Mouse (Mus musculus) G1E (cell line): Measurements from ENCODE around the gene Fbxw11. TPM values are rescaled to one million over a fixed set of nuclear protein-coding genes. Genes with fewer than 3 reads are reported as not detected.

Source experiments
- ATAC-seq: 2 replicates; pipeline ENCODE4 v1.8.0; 2016; ENCODE audit warnings: mild to moderate bottlenecking; ENCODE audit not compliant: insufficient number of reproducible peaks, poor library complexity, low FRiP score, severe bottlenecking; ENCODE audit errors: extremely low read depth
- DNase-seq: peaks from one replicate; pipeline ENCODE4 v3.0.0; 2012; ENCODE audit warnings: low spot score
- H3K27me3 ChIP-seq: 2 replicates; pipeline ENCODE4 v1.6.1; 2012; ENCODE audit warnings: mild to moderate bottlenecking, low read length, inconsistent platforms; ENCODE audit not compliant: insufficient read depth
- H3K36me3 ChIP-seq: replicated peaks from 2 replicates; pipeline ENCODE3; 2012; ENCODE audit warnings: mild to moderate bottlenecking, inconsistent platforms
- H3K4me1 ChIP-seq: 2 replicates; pipeline ENCODE4 v1.6.1; 2012; ENCODE audit warnings: low read depth, low read length, inconsistent platforms, mixed read lengths; ENCODE audit not compliant: insufficient read depth
- H3K4me3 ChIP-seq: 2 replicates; pipeline ENCODE4 v1.5.1; 2012; ENCODE audit warnings: low read depth, mild to moderate bottlenecking, inconsistent platforms, low read length, moderate library complexity, mixed read lengths
- H3K9me3 ChIP-seq: replicated peaks from 2 replicates; pipeline ENCODE4 v1.6.1; 2012; ENCODE audit warnings: inconsistent platforms
- CTCF ChIP-seq: IDR thresholded peaks from 2 replicates; pipeline ENCODE4 v1.5.1; 2012; ENCODE audit warnings: low read depth, low read length, inconsistent platforms, mixed read lengths
- GATA1 ChIP-seq: IDR thresholded peaks from 2 replicates; pipeline ENCODE4 v1.6.1; 2012; ENCODE audit warnings: borderline replicate concordance, low read length, inconsistent platforms, mixed read lengths
- GATA2 ChIP-seq: IDR thresholded peaks from 2 replicates; pipeline ENCODE4 v1.6.1; 2012; ENCODE audit warnings: low read depth, low read length, inconsistent platforms, borderline replicate concordance
- POLR2AphosphoS5 ChIP-seq: IDR thresholded peaks from 2 replicates; pipeline ENCODE4 v1.6.1; 2012; ENCODE audit warnings: low read depth, low read length, inconsistent platforms; ENCODE audit not compliant: insufficient replicate concordance
- TAL1 ChIP-seq: conservative IDR thresholded peaks from 2 replicates; pipeline ENCODE4 v1.6.1; 2012; ENCODE audit warnings: low read depth, low read length, inconsistent platforms, mixed read lengths
- polyA plus RNA-seq: library from polyadenylated mRNA; stranded (reverse); fragments of >175 nt; gene quantifications from 2 replicates; pipeline ENCODE4 v1.2.3, GENCODE M21; 2012
- total RNA-seq, 2 experiments: library from RNA; stranded (forward) in 1 of 2; stranded (reverse) in 1 of 2; fragments of 200-1000 nt in 1 of 2; fragments of >200 nt in 1 of 2; fragmentation: Nextera tagmentation in 1 of 2; gene quantifications; 2 replicates each; pipeline ENCODE4 v1.2.3; 2014 to 2017

Fbxw11 gene
- total and polyA plus RNA-seq, 3 experiments, result 16.9 to 53.7 (median 39.8) TPM

DNA sequence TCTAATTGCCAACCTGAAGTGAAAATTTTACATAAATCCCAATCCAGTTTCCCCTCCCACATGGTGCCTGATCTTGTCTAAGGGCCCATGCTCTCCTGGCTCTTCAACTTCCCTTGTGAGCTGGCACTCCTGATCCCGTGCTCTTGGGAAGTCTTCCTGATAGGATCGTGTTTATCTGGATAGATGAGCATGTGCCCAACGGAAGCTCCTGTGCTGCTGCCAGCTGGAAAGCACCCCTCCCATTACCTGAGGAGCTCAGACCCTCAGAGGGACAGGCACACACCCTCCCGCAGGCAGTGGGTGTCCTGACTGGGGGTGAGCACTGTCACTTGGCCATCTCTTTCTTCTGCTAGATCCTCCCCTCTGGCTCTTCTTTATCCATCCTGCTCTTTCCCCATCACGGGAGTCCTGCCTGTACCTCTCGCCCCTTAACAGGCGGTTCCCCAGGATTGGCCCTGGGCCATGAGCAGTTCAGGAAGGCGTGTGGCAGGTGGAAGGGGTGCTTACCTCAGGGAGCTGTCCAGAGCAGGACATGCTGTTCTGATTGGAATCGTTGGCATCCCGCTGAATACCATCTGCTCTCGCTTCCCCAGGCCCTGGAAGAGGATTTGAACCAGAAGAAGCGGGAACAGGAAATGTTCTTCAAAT lies 20.6 kb upstream of the Fbxw11 start:
- H3K4me1 ChIP-seq, result peaks cover 19% of the 10 kb centered on the region
- no peaks in the 10 kb centered on the region for H3K9me3 ChIP-seq
- TF ChIP-seq CTCF, result no peak
- H3K4me3 ChIP-seq, result no peak overlapping the region
- no peak for DNase-seq
- H3K36me3 ChIP-seq, result peaks cover 58% of the 10 kb centered on the region
- peaks cover 7% of the 10 kb centered on the region; the same call in 1 of the 2 replicates for H3K27me3 ChIP-seq
- ATAC-seq, result no peak

DNA sequence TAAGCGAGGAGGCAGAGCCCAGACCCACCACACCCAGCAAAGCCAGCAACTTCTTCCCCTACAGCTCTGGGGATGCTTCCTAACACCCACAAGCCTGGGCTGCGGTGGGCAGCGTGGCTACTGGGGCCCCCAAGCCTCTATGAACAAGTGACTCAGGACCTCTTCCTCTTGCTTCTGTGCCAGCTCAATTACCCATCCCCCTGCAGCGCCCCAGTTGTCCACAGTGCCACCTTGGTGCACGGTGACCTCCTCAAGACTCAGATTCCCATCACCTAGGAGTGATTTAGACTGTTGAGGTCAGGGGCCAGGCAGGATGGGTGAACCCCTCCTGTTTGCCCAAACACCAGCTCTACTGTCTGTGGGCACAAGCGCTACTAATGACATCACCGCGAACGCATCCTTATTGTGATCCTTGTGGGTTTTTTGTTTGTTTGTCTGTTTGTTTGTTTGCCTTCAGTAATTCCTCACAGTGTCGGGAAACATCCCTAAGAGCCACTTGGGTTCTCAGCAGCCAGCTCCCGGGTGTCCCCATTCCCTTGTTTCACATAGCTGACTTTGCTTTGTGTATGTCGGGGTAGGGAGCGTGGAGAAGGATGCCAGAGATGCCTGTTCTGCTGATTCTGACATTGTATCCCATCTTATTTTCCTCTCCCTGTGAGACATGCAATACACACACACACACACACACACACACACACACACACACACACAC lies 19.9 kb upstream of the Fbxw11 start:
- no peak for TF ChIP-seq GATA2
- TF ChIP-seq CTCF, result no peak
- H3K36me3 ChIP-seq, result peaks cover 53% of the 10 kb centered on the region
- no peak overlapping the region for H3K4me3 ChIP-seq
- H3K9me3 ChIP-seq, result no peaks in the 10 kb centered on the region
- H3K27me3 ChIP-seq, result peaks cover 13% of the 10 kb centered on the region
- ATAC-seq (no peak), DNase-seq (no peak)
- H3K4me1 ChIP-seq, result peaks cover 19% of the 10 kb centered on the region

DNA sequence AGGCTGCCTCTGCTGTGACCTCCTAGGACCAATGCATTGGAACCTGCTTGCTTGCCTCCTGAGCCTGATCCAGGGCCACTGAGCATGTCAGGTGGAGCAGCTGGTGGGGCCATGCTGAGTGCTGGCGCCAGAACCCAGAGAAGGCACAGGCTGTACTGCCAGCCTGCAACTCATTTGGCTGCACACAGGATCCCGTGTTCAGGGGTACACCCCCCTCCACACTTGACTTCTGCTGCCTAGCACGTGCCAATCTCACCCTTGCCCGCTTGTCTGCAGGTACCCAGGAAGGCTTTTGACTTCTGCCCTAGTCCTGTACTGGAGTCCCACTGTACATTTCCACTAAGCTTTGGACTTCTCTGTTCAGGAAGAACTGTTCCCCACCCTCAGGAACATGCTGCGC lies 19.3 kb upstream of the Fbxw11 start:
- peaks cover 47% of the 10 kb centered on the region for H3K36me3 ChIP-seq
- no peak for ATAC-seq
- DNase-seq, result no peak

DNA sequence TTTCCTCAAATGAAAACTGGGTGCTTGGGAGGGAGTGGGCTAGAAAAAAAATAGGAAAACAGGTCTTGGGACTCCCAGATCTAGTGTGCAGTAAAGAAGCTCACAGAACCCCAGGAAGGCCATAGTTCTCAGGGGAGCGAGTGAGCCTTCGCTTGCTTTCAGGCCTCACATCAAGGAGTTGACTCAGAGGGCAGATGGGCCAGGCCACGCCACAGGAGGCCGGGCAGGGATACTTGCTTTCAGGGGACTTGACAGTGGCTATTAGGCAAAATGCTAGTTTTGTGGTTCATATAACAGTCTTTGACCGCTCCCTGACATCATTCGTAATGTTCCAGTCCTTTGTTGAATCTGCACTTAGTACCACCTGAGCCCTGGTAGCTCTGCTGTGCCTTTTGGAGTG lies 18.6 kb upstream of the Fbxw11 start:
- no peak for ATAC-seq
- Histone ChIP-seq H3K4me3 (no peak overlapping the region), H3K4me1 (peaks cover 30% of the 10 kb centered on the region), H3K9me3 (no peaks in the 10 kb centered on the region), H3K27me3 (peaks cover 23% of the 10 kb centered on the region), H3K36me3 (peaks cover 42% of the 10 kb centered on the region)
- no peak for DNase-seq
- TF ChIP-seq CTCF (no peak), TAL1 (no peak), POLR2AphosphoS5 (no peak), GATA2 (no peak), GATA1 (no peak)

More for the DNA sequence above, 19.3 kb upstream of the Fbxw11 start:
- Histone ChIP-seq H3K4me3 (no peak overlapping the region), H3K4me1 (peaks cover 25% of the 10 kb centered on the region), H3K9me3 (no peaks in the 10 kb centered on the region), H3K27me3 (peaks cover 19% of the 10 kb centered on the region)
- TF ChIP-seq GATA2 (no peak), TAL1 (no peak), GATA1 (no peak), POLR2AphosphoS5 (no peak), CTCF (no peak)

DNA sequence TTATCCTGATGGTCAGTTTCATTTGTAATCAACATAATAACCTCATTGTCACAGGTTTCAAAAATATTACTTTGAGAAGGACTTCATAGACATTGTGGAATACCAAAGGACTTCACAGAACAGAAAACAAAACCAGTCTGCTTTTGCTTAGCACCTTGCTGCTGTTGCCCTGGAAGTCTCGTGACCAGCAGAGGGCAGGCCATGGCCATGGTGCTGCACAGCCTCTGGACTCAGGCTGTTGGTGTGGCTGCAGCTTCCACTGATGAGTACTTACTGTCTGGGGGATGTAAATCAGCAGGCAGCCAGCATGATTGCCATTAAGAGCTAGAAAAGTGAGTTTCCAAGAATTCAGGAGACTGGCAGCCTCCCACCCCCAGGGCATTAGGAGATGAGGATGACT lies 16.8 kb upstream of the Fbxw11 start:
- H3K4me1 ChIP-seq, result peaks cover 22% of the 10 kb centered on the region
- peak; percentile 45 for DNase-seq
- TF ChIP-seq TAL1 (no peak), CTCF (peak; percentile 51)
- H3K4me3 ChIP-seq, result no peak overlapping the region
- peaks cover 28% of the 10 kb centered on the region for H3K36me3 ChIP-seq
- peaks cover 23% of the 10 kb centered on the region for H3K27me3 ChIP-seq
- ATAC-seq, result no peak
- H3K9me3 ChIP-seq, result no peaks in the 10 kb centered on the region

DNA sequence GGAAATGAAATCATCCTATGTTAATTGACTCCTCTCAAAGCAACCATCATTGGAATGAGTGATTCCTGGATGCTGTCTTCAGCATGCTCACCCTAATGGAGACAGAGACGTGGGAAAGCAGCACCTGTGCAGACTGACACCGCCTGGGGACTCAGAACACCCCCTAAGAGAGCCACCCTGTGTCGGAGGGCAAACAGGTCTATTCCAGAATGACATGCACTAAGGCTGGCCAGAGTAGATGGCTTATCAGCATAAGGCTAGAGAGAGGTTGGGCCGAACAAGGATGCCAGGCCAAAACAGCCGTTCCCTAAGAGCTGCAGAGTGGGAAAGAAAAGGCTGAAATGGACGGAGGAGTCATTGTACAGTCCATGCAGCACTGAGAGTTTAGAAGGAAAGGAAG lies 16.4 kb upstream of the Fbxw11 start:
- H3K4me1 ChIP-seq, result peaks cover 22% of the 10 kb centered on the region
- no peaks in the 10 kb centered on the region for H3K9me3 ChIP-seq
- no peak for ATAC-seq
- H3K36me3 ChIP-seq, result peaks cover 25% of the 10 kb centered on the region
- TF ChIP-seq TAL1 (no peak), GATA2 (no peak), POLR2AphosphoS5 (no peak), GATA1 (no peak), CTCF (no peak)
- peaks cover 23% of the 10 kb centered on the region for H3K27me3 ChIP-seq
- no peak for DNase-seq
- no peak overlapping the region for H3K4me3 ChIP-seq
